Mouse (Mus musculus) megakaryocyte, embryonic 14.5 days (primary cell): ENCODE data around the gene Atp5j2. TPM values are rescaled to one million over a fixed set of nuclear protein-coding genes. Genes with fewer than 3 reads are reported as not detected.

ENCODE experiments used
- H3K27me3 ChIP-seq: replicated peaks from 2 replicates; pipeline ENCODE3; 2012; ENCODE audit warnings: inconsistent platforms
- H3K36me3 ChIP-seq: replicated peaks from 2 replicates; pipeline ENCODE3; 2012; ENCODE audit warnings: low read length, inconsistent platforms, mixed read lengths
- H3K4me1 ChIP-seq: 2 replicates; pipeline ENCODE4 v1.6.1; 2012; ENCODE audit warnings: inconsistent platforms
- H3K4me3 ChIP-seq: replicated peaks from 2 replicates; pipeline ENCODE3; 2012; ENCODE audit warnings: moderate library complexity, mild to moderate bottlenecking, inconsistent platforms
- H3K9me3 ChIP-seq: 2 replicates; pipeline ENCODE4 v1.6.1; 2012; ENCODE audit warnings: inconsistent platforms
- FLI1 ChIP-seq: IDR thresholded peaks from 2 replicates; pipeline ENCODE4 v1.6.1; 2012; ENCODE audit warnings: low read length, inconsistent platforms, mixed read lengths
- GATA1 ChIP-seq: IDR thresholded peaks from 3 replicates; pipeline ENCODE4 v1.6.1; 2012; ENCODE audit warnings: mixed read lengths, low read length, inconsistent platforms, borderline replicate concordance
- polyA plus RNA-seq: library from polyadenylated mRNA; stranded (reverse); fragments of >175 nt; gene quantifications from 2 replicates; pipeline ENCODE4 v1.2.3, GENCODE M21; 2012; ENCODE audit warnings: low replicate concordance; ENCODE audit not compliant: insufficient read depth

Gene Atp5j2
- polyA plus RNA-seq, 1 experiment: 56.7 TPM

DNA sequence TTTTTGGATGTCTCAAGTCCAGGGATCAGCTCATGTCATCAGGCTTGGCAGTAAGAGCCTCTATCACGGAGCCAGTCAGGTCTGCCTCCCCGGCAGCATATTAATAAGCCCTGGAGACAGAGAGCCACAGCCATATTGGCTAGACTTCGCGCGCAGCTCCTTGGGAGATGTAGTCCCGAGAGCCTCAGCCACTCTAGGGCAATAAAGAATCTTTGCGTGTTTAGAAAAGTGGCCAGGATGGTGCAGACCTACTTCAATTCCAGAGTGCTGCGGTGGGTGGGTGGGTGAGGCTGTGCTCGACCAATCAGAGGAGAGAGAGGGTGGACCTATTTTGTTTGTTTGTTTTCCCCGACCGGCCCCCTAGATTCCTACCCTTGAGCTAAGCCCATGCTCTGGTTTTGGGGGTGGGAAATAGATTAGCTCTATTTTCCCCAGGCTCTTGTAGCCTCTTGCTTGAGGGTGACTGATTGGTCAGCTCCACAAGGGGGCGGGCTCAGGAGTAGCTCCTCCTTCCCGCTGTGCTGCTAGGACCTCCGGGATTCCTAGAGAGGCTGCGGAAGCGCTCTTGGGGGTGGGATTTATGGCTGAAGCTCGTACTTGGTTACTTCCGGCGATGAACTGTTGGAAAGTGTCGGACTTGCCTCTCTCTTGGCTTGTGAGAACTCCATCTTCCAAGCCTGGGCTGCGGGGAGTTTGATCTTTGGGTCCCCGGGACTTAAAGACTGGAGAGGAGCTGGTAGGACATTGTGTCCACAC is 12.3 kb upstream of the Atp5j2 start, which contains the start of gene Zkscan5:
Gene Zkscan5, plus strand, starts transcription at position 627 of the 756 bp plus-strand sequence.
- Histone ChIP-seq H3K4me1 (peaks cover 38% of the 10 kb centered on the region), H3K27me3 (no peaks in the 10 kb centered on the region), H3K4me3 (peak within 1 kb of the TSS; percentile 93), H3K9me3 (no peaks in the 10 kb centered on the region), H3K36me3 (peaks cover 26% of the 10 kb centered on the region)
- TF ChIP-seq FLI1 (0 out of 2 replicates have a peak, but pooled peaks have one; percentile 56), GATA1 (no peak)

DNA sequence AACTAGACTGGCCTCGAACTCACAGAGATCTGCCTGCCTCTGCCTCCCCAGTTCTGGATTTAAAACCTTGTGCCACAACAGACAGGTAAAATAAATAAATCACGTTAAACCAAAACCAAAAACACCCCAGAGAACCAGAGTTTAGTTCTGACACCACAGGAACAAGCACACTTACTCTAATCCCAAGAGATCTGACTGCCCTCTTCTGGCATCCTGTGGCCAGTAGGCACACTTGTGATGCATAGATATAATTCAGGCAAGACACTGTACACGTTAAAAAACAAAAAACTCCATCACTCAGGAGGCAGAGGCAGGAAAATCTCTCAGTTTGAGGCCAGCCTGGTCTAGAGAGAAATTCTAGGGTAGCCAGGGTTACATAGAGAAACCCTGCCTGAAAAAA is 10.6 kb upstream of the Atp5j2 start:
- no peaks in the 10 kb centered on the region for H3K27me3 ChIP-seq
- H3K9me3 ChIP-seq: no peaks in the 10 kb centered on the region
- H3K4me3 ChIP-seq: no peak overlapping the region
- H3K4me1 ChIP-seq: peaks cover 42% of the 10 kb centered on the region
- TF ChIP-seq FLI1 (no peak), GATA1 (no peak)
- peaks cover 32% of the 10 kb centered on the region for H3K36me3 ChIP-seq

DNA sequence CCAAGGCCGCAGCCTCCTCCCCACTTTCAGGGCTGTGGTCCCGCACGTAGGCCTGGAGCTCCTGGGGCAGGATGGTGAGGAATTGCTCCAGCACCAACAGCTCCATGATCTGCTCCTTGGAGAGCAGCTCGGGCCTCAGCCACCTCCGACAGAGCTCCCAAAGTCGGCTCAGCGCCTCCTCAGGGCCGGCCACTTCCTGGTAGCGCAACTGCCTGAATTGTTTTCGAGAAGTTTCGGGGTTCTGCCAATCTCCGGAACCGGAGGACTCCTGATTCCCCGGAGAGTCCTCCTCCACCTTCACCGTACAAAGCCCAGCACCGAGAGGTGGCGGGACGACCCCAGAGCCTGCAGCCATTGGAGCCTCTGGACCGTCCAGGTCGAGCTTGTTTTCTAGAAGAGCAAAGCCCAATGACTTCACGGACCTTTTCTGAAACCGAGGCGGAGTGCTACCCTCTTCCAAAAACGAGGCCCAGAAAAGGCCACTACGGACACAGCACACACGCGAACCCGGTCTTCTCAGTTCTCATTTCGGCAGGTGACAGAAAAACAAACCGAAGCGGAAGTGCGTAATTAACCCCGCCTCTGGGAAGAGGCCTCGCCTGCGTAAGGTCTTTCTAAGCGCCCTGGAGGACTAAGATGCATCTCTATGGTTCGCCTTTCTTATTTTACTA is 9.6 kb upstream of the Atp5j2 start, which contains the start of gene Zkscan14:
Gene Zkscan14, minus strand, starts transcription at position 548 of the 671 bp plus-strand sequence.
- TF ChIP-seq GATA1: no peak
- TF ChIP-seq FLI1: no peak
- Histone ChIP-seq H3K27me3 (no peaks in the 10 kb centered on the region), H3K4me1 (peaks cover 42% of the 10 kb centered on the region), H3K9me3 (no peaks in the 10 kb centered on the region), H3K4me3 (peak within 1 kb of the TSS; percentile 92), H3K36me3 (peaks cover 30% of the 10 kb centered on the region)

DNA sequence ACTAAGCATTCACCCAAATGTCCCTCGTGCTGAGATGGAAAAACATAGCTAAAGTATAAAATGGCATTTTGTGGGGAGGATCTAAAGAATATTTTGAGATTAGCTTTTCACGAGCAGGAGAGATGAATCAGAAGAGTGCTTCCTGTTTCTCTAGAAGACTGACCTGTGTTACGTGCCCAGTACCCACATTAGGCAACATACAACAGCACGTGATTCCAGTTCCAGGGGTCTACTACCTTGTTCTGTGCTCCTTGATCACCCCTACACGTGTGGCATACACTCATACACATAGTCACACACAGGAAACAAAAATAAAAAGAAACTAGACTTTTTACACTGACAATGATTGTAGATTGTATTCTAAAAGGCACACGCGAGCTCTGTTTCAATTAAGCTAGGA is 8.5 kb upstream of the Atp5j2 start:
- Histone ChIP-seq H3K4me1 (peaks cover 35% of the 10 kb centered on the region), H3K27me3 (no peaks in the 10 kb centered on the region), H3K9me3 (no peaks in the 10 kb centered on the region), H3K4me3 (peak overlapping the region; percentile 92), H3K36me3 (peaks cover 41% of the 10 kb centered on the region)
- TF ChIP-seq FLI1: no peak
- TF ChIP-seq GATA1: no peak

DNA sequence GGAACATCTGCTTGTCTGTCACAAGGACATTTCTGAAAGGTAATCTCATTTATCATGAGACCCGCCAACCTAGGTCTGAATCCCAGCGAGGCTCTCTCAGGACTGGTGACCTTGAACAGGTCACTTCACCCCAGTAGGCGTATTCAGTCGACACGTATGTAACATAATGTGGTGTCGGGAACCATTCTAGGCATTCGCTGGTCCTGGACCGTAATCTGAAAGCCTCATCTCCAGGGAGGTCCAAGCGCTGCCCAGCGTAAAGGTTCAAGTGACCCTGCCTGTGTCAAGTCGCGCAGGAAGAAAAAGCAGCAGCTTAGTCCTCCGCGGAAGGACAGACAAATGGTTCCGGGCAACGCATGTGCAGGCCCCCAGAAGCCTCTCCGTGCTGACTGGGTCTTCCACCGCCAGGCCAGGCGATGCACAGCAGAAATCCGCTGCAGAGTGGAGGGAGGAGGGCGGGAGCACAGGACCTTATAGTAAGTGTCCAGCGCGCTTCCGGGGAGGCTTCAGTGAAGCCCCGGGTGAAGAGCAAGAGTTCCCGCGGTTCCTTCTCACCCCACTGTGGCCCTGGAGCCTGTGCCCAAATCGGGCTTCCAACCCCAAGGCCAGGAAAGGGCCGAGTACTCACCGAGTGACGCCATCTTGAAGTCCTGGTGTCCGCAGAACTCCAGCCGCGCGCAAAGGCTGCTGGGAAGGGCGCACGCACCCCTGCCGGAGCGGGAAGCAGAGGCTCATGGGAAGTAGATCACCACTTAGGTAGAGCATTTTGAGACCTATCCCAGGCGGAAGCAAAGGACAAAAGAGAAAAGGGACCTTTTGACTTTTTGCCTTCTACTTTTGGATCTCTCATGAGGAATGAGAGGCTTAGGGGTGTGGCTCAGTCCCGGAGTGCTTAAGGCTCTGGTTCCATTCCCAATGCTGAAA is 725 bp downstream of the Atp5j2 start:
- Histone ChIP-seq H3K36me3 (peaks cover 58% of the 10 kb centered on the region), H3K4me1 (peaks cover 48% of the 10 kb centered on the region), H3K27me3 (no peaks in the 10 kb centered on the region), H3K9me3 (no peaks in the 10 kb centered on the region), H3K4me3 (peak overlapping the region; percentile 96)
- TF ChIP-seq FLI1 (no peak), GATA1 (no peak)

DNA sequence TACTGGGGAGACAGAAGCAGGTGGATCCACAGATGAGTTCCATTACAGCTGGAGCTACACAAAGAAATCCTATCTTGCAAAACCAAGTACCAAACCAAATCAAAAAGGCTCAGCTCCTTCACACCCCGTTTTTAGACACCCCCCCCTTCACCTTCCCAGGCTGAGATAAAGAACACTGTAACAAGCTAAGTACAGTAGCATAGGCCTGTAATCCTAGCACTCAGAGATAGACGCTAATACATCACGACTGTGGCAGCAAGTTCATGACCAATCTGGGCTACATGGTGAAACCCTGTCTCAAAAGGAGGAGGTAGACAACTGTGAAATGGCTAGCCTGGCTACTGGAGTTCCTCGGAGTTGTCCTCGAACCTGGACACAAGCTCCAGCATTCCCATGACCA is 1.5 kb downstream of the Atp5j2 start:
- no peak for TF ChIP-seq FLI1
- TF ChIP-seq GATA1: no peak
- no peaks in the 10 kb centered on the region for H3K27me3 ChIP-seq
- peak overlapping the region; percentile 96 for H3K4me3 ChIP-seq
- no peaks in the 10 kb centered on the region for H3K9me3 ChIP-seq
- H3K4me1 ChIP-seq: peaks cover 51% of the 10 kb centered on the region
- peaks cover 58% of the 10 kb centered on the region for H3K36me3 ChIP-seq

DNA sequence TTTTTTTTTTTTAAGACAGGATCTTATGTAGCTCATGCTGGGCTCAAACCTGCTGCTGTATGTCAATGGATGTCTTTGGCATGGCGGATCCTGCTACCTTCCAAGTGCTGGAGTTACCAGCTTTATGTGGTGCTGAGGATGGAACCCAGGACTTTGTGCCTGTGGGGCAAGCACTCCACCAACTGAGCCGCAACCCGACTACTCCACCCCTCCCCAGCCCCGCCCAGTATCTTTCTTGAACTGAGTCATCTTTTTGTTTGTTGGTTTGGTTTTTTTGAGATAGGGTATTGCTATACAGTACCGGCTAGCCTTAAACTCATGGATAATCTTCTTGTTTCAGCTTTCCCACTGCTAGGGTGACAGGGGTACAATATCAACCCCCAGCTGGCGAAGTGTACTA is 2.4 kb downstream of the Atp5j2 start:
- H3K36me3 ChIP-seq: peaks cover 56% of the 10 kb centered on the region
- no peaks in the 10 kb centered on the region for H3K27me3 ChIP-seq
- no peaks in the 10 kb centered on the region for H3K9me3 ChIP-seq
- H3K4me1 ChIP-seq: peaks cover 52% of the 10 kb centered on the region
- TF ChIP-seq FLI1 (no peak), GATA1 (no peak)
- H3K4me3 ChIP-seq: no peak overlapping the region

DNA sequence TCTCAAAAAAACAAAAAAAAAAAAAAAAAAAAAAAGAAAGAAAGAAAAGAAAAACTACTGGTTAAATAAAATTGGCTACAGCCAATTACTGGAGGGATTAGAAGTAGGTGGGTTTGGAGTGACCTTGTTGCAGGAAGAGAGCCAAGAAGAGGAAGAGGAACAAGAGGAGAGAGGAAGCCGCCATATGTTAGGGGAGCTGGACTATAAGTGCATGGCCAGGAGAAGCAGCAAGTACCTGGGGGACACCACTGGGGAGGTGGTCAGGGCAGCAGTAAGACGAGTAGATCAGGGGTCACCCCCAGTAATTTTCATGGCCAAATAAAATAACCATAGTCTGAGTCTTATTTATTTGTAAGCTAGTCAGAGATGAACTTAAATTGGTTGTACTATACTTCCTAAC is 6.6 kb downstream of the Atp5j2 start:
- Histone ChIP-seq H3K4me3 (no peak overlapping the region), H3K9me3 (no peaks in the 10 kb centered on the region), H3K36me3 (peaks cover 84% of the 10 kb centered on the region), H3K4me1 (peaks cover 42% of the 10 kb centered on the region), H3K27me3 (no peaks in the 10 kb centered on the region)
- TF ChIP-seq FLI1: no peak
- no peak for TF ChIP-seq GATA1

DNA sequence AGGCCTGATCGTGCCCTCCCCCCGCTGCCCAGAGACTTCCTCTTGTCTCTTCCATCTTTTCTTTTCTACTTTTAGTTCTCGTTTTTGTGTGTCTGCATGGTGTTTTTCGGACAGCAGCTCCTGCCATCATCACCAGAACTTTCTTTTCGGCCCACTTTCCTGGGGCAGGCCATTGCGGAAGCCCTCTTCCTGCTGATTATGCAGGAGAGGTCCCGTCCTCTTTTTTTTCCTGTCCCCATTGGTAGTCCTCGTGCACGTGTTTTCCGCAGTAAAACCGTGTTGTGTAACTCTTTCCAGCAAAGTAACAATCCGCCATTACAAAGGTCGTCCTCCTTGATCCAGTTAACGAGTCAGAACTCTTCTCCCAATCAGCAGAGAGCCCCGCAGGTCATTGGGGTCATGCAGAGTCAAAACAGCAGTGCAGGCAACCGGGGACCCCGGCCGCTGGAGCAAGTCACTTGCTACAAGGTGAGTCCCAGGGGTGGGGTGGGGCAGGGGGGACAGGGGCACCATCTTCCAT is 13.3 kb downstream of the Atp5j2 start:
- TF ChIP-seq GATA1: no peak
- TF ChIP-seq FLI1: no peak
- Histone ChIP-seq H3K36me3 (peaks cover 100% of the 10 kb centered on the region), H3K27me3 (no peaks in the 10 kb centered on the region), H3K4me1 (0 out of 2 replicates have a peak, but pooled peaks cover 4% of the 10 kb centered on the region), H3K9me3 (no peaks in the 10 kb centered on the region), H3K4me3 (no peak overlapping the region)
